Mouse (Mus musculus): ENCODE data around the gene Pcnt. TPM values are rescaled to one million over a fixed set of nuclear protein-coding genes. Genes with fewer than 3 reads are reported as not detected.

Pcnt gene
- total RNA-seq, 1 experiment: 107 TPM

DNA sequence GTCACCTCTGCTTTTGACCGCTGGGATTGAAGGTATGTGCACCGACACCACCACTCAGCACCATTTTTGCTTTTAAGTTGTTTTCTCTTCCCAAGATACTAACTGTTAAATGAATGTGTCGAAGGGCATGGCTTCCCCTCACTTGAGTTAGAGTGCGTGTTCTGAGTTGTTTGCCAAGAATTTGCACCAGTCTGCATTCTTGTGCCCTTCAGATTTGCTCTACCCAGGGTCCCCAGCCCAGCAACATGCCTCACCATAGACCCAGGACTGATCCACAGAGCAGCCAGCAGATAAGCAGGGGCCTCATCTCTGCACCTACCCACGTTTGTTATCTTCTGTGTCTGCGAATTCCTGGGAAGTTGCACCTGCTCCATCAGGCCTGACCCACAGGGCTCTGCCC lies 38.9 kb upstream of the Pcnt start:
- Histone ChIP-seq H3K27ac (ENCODE audit: insufficient read depth, low read depth, low read length, poor library complexity, severe bottlenecking) (peak overlapping the region; percentile 64), H3K9ac (ENCODE audit: insufficient read depth, low read depth, low read length, poor library complexity, severe bottlenecking) (peak overlapping the region; percentile 69; the same call in 1 of the 2 replicates), H3K9me3 (ENCODE audit: control insufficient read depth, insufficient read depth, low read depth, low read length) (no peaks in the 10 kb centered on the region), H3K4me1 (ENCODE audit: control insufficient read depth in 2 of 2, insufficient read depth in 2 of 2, low read length in 2 of 2, poor library complexity in 1 of 2) (no peaks in the 10 kb centered on the region; a peak in 1 of 4 replicates), H3K4me3 (ENCODE audit: insufficient read depth in 1 of 2, low read depth in 1 of 2, low read length in 2 of 2, poor library complexity in 1 of 2, severe bottlenecking in 1 of 2) (peak overlapping the region; percentile 56 to 58), H3K36me3 (ENCODE audit: control insufficient read depth, insufficient read depth, low read length, poor library complexity, severe bottlenecking) (peaks cover 59% of the 10 kb centered on the region)
- in situ Hi-C loops (cut with MboI; ENCODE audit: low sequenced_read_pairs in 2 of 2, unreplicated experiment in 2 of 2): no loop called here
- TF ChIP-seq HCFC1 (IDR thresholded peaks at IDR 0.05; ENCODE audit: borderline replicate concordance, insufficient read depth, low read length) (no peak), ZC3H11A (IDR thresholded peaks at IDR 0.05; ENCODE audit: borderline replicate concordance, low read depth, low read length) (no peak), CHD2 (IDR thresholded peaks at IDR 0.05; ENCODE audit: low read depth, low read length) (no peak), MAFK (IDR thresholded peaks at IDR 0.05; ENCODE audit: insufficient read depth, low read depth, low read length) (no peak), ZNF384 (IDR thresholded peaks at IDR 0.05; ENCODE audit: low read depth, low read length) (no peak)
- no peak for DNase-seq (ENCODE audit: low read depth, low spot score)

DNA sequence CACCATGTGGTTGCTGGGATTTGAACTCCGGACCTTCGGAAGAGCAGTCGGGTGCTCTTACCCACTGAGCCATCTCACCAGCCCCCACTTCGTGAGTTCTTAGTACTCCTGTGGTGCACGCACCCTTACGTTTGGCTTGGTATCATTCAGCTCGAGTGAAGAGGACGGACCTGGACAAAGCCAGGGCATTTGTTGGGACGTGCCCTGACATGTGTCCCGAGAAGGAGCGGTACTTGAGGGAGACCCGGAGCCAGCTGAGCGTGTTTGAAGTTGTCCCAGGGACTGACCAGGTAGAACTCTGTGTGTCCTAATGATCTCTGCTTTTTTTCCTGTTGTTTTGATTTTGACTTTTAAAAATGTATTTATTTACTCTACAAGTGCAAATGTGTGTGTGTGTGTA lies 38.3 kb upstream of the Pcnt start:
- Histone ChIP-seq H3K27ac (ENCODE audit: insufficient read depth, low read depth, low read length, poor library complexity, severe bottlenecking) (peak overlapping the region; percentile 64), H3K36me3 (ENCODE audit: control insufficient read depth, insufficient read depth, low read length, poor library complexity, severe bottlenecking) (peaks cover 57% of the 10 kb centered on the region), H3K4me3 (ENCODE audit: insufficient read depth in 1 of 2, low read depth in 1 of 2, low read length in 2 of 2, poor library complexity in 1 of 2, severe bottlenecking in 1 of 2) (peak overlapping the region; percentile 56 to 58), H3K9me3 (ENCODE audit: control insufficient read depth, insufficient read depth, low read depth, low read length) (no peaks in the 10 kb centered on the region), H3K9ac (ENCODE audit: insufficient read depth, low read depth, low read length, poor library complexity, severe bottlenecking) (peak overlapping the region; percentile 69), H3K4me1 (ENCODE audit: control insufficient read depth in 2 of 2, insufficient read depth in 2 of 2, low read length in 2 of 2, poor library complexity in 1 of 2) (no peaks in the 10 kb centered on the region; a peak in 1 of 4 replicates)
- no peak for DNase-seq (ENCODE audit: low read depth, low spot score)
- in situ Hi-C loops (cut with MboI; ENCODE audit: low sequenced_read_pairs in 2 of 2, unreplicated experiment in 2 of 2): no loop called here
- peak; percentile 5 for TF ChIP-seq ZNF384 (IDR thresholded peaks at IDR 0.05; ENCODE audit: low read depth, low read length)
- no peak for TF ChIP-seq HCFC1 (IDR thresholded peaks at IDR 0.05; ENCODE audit: borderline replicate concordance, insufficient read depth, low read length)

DNA sequence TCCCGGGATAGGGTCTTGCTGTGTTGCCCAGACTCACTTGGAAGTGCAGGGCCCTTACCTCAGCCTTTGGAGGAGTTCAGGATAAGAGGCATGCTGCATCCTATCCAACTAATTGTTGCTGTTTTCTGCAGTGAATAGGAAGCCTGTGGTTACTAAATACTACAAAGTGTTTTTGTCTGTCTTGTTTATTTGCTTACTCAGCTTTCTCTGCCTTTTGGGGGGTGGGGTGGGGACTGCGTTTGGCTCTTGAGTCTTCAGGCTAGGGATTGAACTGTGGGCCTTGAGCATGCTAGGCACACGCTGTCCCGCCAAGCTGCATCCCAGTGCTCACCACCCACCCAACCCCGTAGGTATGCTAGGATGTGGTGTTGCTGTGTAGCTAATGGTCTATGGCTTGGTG lies 31.2 kb upstream of the Pcnt start:
- Histone ChIP-seq H3K27ac (ENCODE audit: insufficient read depth, low read depth, low read length, poor library complexity, severe bottlenecking) (no peak overlapping the region), H3K9ac (ENCODE audit: insufficient read depth, low read depth, low read length, poor library complexity, severe bottlenecking) (no peak overlapping the region; the same call in 1 of the 2 replicates), H3K4me1 (ENCODE audit: control insufficient read depth in 2 of 2, insufficient read depth in 2 of 2, low read length in 2 of 2, poor library complexity in 1 of 2) (peaks cover 0 to 5% of the 10 kb centered on the region in 2 experiments; a peak in 1 of 4 replicates), H3K9me3 (ENCODE audit: control insufficient read depth, insufficient read depth, low read depth, low read length) (no peaks in the 10 kb centered on the region), H3K36me3 (ENCODE audit: control insufficient read depth, insufficient read depth, low read length, poor library complexity, severe bottlenecking) (peaks cover 33% of the 10 kb centered on the region), H3K4me3 (ENCODE audit: insufficient read depth in 1 of 2, low read depth in 1 of 2, low read length in 2 of 2, poor library complexity in 1 of 2, severe bottlenecking in 1 of 2) (no peak overlapping the region)
- DNase-seq (ENCODE audit: low read depth, low spot score): no peak
- TF ChIP-seq MAFK (IDR thresholded peaks at IDR 0.05; ENCODE audit: insufficient read depth, low read depth, low read length) (peak; percentile 64; the same call in 1 of the 2 replicates), CHD2 (IDR thresholded peaks at IDR 0.05; ENCODE audit: low read depth, low read length) (no peak)
- in situ Hi-C loops (cut with MboI; ENCODE audit: low sequenced_read_pairs in 2 of 2, unreplicated experiment in 2 of 2): no loop called here

DNA sequence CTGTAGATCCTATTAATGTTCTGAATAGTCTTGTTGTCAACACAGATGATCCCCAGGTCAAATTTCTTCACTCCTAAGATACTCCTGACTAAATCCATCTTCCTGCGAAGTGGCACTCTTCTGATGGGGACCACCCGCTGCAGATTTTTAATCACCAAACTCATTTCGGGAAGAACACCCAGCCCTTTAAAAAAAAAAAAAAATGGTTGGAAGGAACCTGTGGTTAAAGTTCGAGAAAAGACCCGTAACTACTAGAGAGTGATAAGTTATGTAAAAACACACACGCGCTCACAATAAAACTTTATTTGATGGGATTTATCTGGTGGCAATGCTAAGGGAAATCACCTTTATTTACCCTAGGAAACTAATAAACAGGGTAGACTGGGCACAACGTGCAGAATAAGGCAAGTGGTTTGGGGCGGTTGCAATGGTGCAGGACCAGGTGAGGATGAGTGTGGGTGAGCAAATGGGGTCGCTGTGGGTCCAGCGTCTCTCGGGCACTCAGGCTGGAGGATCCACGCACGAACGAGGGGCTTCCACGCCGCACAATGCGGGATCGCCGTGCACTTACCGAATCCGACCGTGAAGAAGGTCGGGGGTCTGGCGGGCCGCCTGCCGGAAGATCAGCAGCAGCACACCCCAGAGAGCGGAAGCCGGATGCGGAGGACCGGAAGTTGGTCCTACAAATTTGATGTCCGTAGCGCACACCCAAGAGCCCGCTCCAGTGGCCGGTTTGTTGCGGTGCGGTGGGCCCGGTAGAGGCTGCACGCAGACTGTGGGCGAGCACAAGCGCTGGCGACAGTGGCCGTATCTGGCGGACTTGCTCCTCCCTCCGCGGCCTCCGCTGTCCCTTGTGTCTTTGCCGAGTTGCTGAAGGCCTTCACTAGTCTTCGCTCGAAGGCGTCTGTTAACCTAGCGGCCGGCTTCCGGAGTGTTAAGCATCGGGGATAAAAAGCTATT lies 25.9 kb upstream of the Pcnt start, which contains the start of the genes Mcm3ap and Ybey:
Gene Mcm3ap, plus strand, starts transcription at position 725 of the 960 bp plus-strand sequence.
Gene Ybey, minus strand, starts transcription at position 912 of the 960 bp plus-strand sequence.
- TF ChIP-seq ZNF384 (IDR thresholded peaks at IDR 0.05; ENCODE audit: low read depth, low read length): peak; percentile 65
- TF ChIP-seq HCFC1 (IDR thresholded peaks at IDR 0.05; ENCODE audit: borderline replicate concordance, insufficient read depth, low read length): peak; percentile 81; the same call in 1 of the 2 replicates
- TF ChIP-seq CHD2 (IDR thresholded peaks at IDR 0.05; ENCODE audit: low read depth, low read length): 0 out of 2 replicates have a peak, but pooled peaks have one; percentile 16
- no peak for TF ChIP-seq MAFK (IDR thresholded peaks at IDR 0.05; ENCODE audit: insufficient read depth, low read depth, low read length)
- TF ChIP-seq ZC3H11A (IDR thresholded peaks at IDR 0.05; ENCODE audit: borderline replicate concordance, low read depth, low read length): no peak
- Histone ChIP-seq H3K9me3 (ENCODE audit: control insufficient read depth, insufficient read depth, low read depth, low read length) (no peaks in the 10 kb centered on the region), H3K9ac (ENCODE audit: insufficient read depth, low read depth, low read length, poor library complexity, severe bottlenecking) (peak within 1 kb of the TSS; percentile 99), H3K4me1 (ENCODE audit: control insufficient read depth in 2 of 2, insufficient read depth in 2 of 2, low read length in 2 of 2, poor library complexity in 1 of 2) (peaks cover 0 to 5% of the 10 kb centered on the region in 2 experiments; a peak in 2 of 4 replicates), H3K4me3 (ENCODE audit: insufficient read depth in 1 of 2, low read depth in 1 of 2, low read length in 2 of 2, poor library complexity in 1 of 2, severe bottlenecking in 1 of 2) (peak within 1 kb of the TSS; percentile 93 to 99), H3K27ac (ENCODE audit: insufficient read depth, low read depth, low read length, poor library complexity, severe bottlenecking) (no peak within 1 kb of the TSS), H3K36me3 (ENCODE audit: control insufficient read depth, insufficient read depth, low read length, poor library complexity, severe bottlenecking) (peaks cover 17% of the 10 kb centered on the region)
- peak; percentile 82 for DNase-seq (ENCODE audit: low read depth, low spot score)
- in situ Hi-C loops (cut with MboI; ENCODE audit: low sequenced_read_pairs in 2 of 2, unreplicated experiment in 2 of 2): no loop called here

Measured in ES-E14 (cell line).